Mouse (Mus musculus) myocyte (in vitro differentiated cells): ENCODE data around the gene Gdpd3.

Experiments used
- E2F4 ChIP-seq: IDR thresholded peaks from one replicate; pipeline ENCODE4 v1.6.1; 2011; ENCODE audit warnings: mild to moderate bottlenecking, control low read depth, moderate library complexity; ENCODE audit not compliant: insufficient read depth
- MAX ChIP-seq: IDR thresholded peaks from one replicate; pipeline ENCODE4 v1.6.1; 2011; ENCODE audit warnings: low read depth, mild to moderate bottlenecking, control low read depth
- MYOD1 ChIP-seq, 3 experiments: IDR thresholded peaks; one replicate each; pipeline ENCODE4 v1.6.1; 2011; ENCODE audit warnings: control low read depth in 2 of 3, low read depth in 2 of 3, mild to moderate bottlenecking in 2 of 3, moderate library complexity in 1 of 3; ENCODE audit not compliant: insufficient read length in 2 of 3, control insufficient read depth in 1 of 3
- MYOG ChIP-seq, 3 experiments: IDR thresholded peaks; one replicate each; pipeline ENCODE4 v1.6.1; 2011; ENCODE audit warnings: control low read depth in 2 of 3, low read depth in 2 of 3, mild to moderate bottlenecking in 2 of 3; ENCODE audit not compliant: insufficient read length in 2 of 3, control insufficient read depth in 1 of 3, insufficient read depth in 1 of 3
- POLR2A ChIP-seq: IDR thresholded peaks from one replicate; pipeline ENCODE4 v1.6.1; 2011; ENCODE audit warnings: low read depth, mild to moderate bottlenecking, control low read depth, moderate library complexity; ENCODE audit not compliant: insufficient read length
- REST ChIP-seq: IDR thresholded peaks from one replicate; pipeline ENCODE4 v1.6.1; 2011; ENCODE audit warnings: mild to moderate bottlenecking, control low read depth, moderate library complexity; ENCODE audit not compliant: insufficient read depth, insufficient read length
- TCF12 ChIP-seq: IDR thresholded peaks from one replicate; pipeline ENCODE4 v1.6.1; 2011; ENCODE audit warnings: mild to moderate bottlenecking, control low read depth; ENCODE audit not compliant: poor library complexity, insufficient read depth, severe bottlenecking
- TCF3 ChIP-seq: IDR thresholded peaks from one replicate; pipeline ENCODE4 v1.6.1; 2011; ENCODE audit warnings: low read depth, control low read depth; ENCODE audit not compliant: insufficient read length
- USF1 ChIP-seq: IDR thresholded peaks from one replicate; pipeline ENCODE4 v1.6.1; 2011; ENCODE audit warnings: low read depth, mild to moderate bottlenecking, control low read depth, moderate library complexity

GRCm38 (mm10) chr7:126760956-126761355 lies 5.2 kb upstream of the Gdpd3 start:
- TF ChIP-seq POLR2A (no peak), MAX (no peak), REST (no peak), E2F4 (no peak), USF1 (no peak), MYOG (IDR thresholded peaks at IDR 0.05; ENCODE audit: control insufficient read depth in 1 of 3, insufficient read depth in 1 of 3, insufficient read length in 2 of 3, low read depth in 2 of 3) (no peak), MYOD1 (IDR thresholded peaks at IDR 0.05; ENCODE audit: control insufficient read depth in 1 of 3, insufficient read length in 2 of 3, low read depth in 2 of 3) (no peak), TCF3 (no peak), TCF12 (no peak)
